Mouse (Mus musculus) heart, postnatal 0 days (tissue): ENCODE measurements around the gene H2-M10.4.

Source experiments
- CTCF ChIP-seq: IDR thresholded peaks from 2 replicates; pipeline ENCODE4 v1.5.1; 2016; ENCODE audit warnings: antibody characterized with exemption, control low read depth, low read depth
- EP300 ChIP-seq: IDR thresholded peaks from 2 replicates; pipeline ENCODE4 v1.6.1; 2016; ENCODE audit warnings: antibody characterized with exemption, low read depth

GRCm38 (mm10) chr17:36500435-36500834, 38.3 kb upstream of the H2-M10.4 start:
- TF ChIP-seq CTCF = no peak
- no peak for TF ChIP-seq EP300
